Mouse (Mus musculus) kidney, embryonic 15.5 days (tissue): ENCODE results near the gene Phf1. TPM values are rescaled to one million over a fixed set of nuclear protein-coding genes. Genes with fewer than 3 reads are reported as not detected.

ENCODE experiments used
- ATAC-seq: fragments of 200-750 bp; cut with Nextera tagmentation; replicated peaks from 2 replicates; pipeline ENCODE4 v1.8.0; 2017; ENCODE audit warnings: moderate TSS enrichment; ENCODE audit not compliant: low FRiP score
- H3K27ac ChIP-seq: fragments of 300-500 bp; sonication (generic); 2 replicates; pipeline ENCODE4 v1.5.1; 2015; ENCODE audit warnings: mild to moderate bottlenecking, inconsistent platforms
- H3K27me3 ChIP-seq: fragments of 300-500 bp; sonication (generic); 2 replicates; pipeline ENCODE4 v1.6.1; 2015; ENCODE audit warnings: inconsistent platforms
- H3K36me3 ChIP-seq: fragments of 300-500 bp; sonication (generic); 2 replicates; pipeline ENCODE4 v1.6.1; 2015; ENCODE audit warnings: inconsistent platforms
- H3K4me1 ChIP-seq: fragments of 300-500 bp; sonication (generic); 2 replicates; pipeline ENCODE4 v1.6.1; 2015; ENCODE audit warnings: inconsistent platforms
- H3K4me2 ChIP-seq: fragments of 300-500 bp; sonication (generic); 2 replicates; pipeline ENCODE4 v1.6.1; 2015; ENCODE audit warnings: moderate library complexity, mild to moderate bottlenecking, inconsistent platforms
- H3K4me3 ChIP-seq: fragments of 300-500 bp; sonication (generic); replicated peaks from 2 replicates; pipeline ENCODE4 v1.5.1; 2015; ENCODE audit warnings: mild to moderate bottlenecking, inconsistent platforms
- H3K9ac ChIP-seq: fragments of 300-500 bp; sonication (generic); 2 replicates; pipeline ENCODE4 v1.6.1; 2015; ENCODE audit warnings: mild to moderate bottlenecking, inconsistent platforms
- H3K9me3 ChIP-seq: fragments of 300-500 bp; sonication (generic); replicated peaks from 2 replicates; pipeline ENCODE4 v1.6.1; 2016; ENCODE audit warnings: inconsistent platforms
- WGBS: fragments of 180-500 bp; shearing (Covaris S2); methylation state at CpG from one replicate; pipeline ENCODE4 v1.1.7; 2015; ENCODE audit warnings: mixed read lengths; 5-methylcytosine and 5-hydroxymethylcytosine counted together
- polyA plus RNA-seq: library from polyadenylated mRNA; unstranded; fragments of >200 nt; fragmentation: Nextera tagmentation; extraction: Ambion mirVana; gene quantifications from 2 replicates; pipeline ENCODE4 v1.2.1, GENCODE M21; 2015

Gene Phf1
- polyA plus RNA-seq, 1 experiment from 2014 or later = 8.7 TPM

GRCm38 (mm10) chr17:26936453-26936852 lies 3.6 kb downstream of the Phf1 start:
- no peak overlapping the region for H3K9ac ChIP-seq
- 84% methylated on average over 12 of the region's 12 CpGs for WGBS
- no peak overlapping the region for H3K4me3 ChIP-seq
- H3K4me2 ChIP-seq = no peak overlapping the region
- no peak for ATAC-seq
- H3K27ac ChIP-seq = no peak overlapping the region
- H3K27me3 ChIP-seq = no peaks in the 10 kb centered on the region
- no peaks in the 10 kb centered on the region for H3K9me3 ChIP-seq
- peaks cover 34% of the 10 kb centered on the region for H3K36me3 ChIP-seq
- H3K4me1 ChIP-seq = peaks cover 60% of the 10 kb centered on the region

- Histone ChIP-seq H3K4me3 (peak overlapping the region; percentile 71; the same call in 1 of the 2 replicates), H3K4me1 (peaks cover 66% of the 10 kb centered on the region), H3K27me3 (no peaks in the 10 kb centered on the region), H3K36me3 (peaks cover 34% of the 10 kb centered on the region), H3K9ac (no peak overlapping the region), H3K27ac (no peak overlapping the region), H3K9me3 (no peaks in the 10 kb centered on the region), H3K4me2 (peak overlapping the region; percentile 98)
- 81% methylated on average over 15 of the region's 15 CpGs for WGBS
- no peak for ATAC-seq
These were observed 4.3 kb downstream of the Phf1 start for GRCm38 (mm10) chr17:26936921-26937695.

- peaks cover 65% of the 10 kb centered on the region for H3K4me1 ChIP-seq
- 52% methylated on average over 16 of the region's 16 CpGs for WGBS
- peaks cover 34% of the 10 kb centered on the region for H3K36me3 ChIP-seq
- H3K9ac ChIP-seq = peak overlapping the region; percentile 80
- H3K4me2 ChIP-seq = peak overlapping the region; percentile 98
- H3K27me3 ChIP-seq = no peaks in the 10 kb centered on the region
- H3K9me3 ChIP-seq = no peaks in the 10 kb centered on the region
- ATAC-seq = no peak
- peak overlapping the region; percentile 95 for H3K27ac ChIP-seq
- peak overlapping the region; percentile 71 for H3K4me3 ChIP-seq
These were observed 5.2 kb downstream of the Phf1 start for GRCm38 (mm10) chr17:26937883-26938695.

- H3K4me3 ChIP-seq = peak overlapping the region; percentile 71
- H3K36me3 ChIP-seq = peaks cover 34% of the 10 kb centered on the region
- under 1% methylated on average over 22 of the region's 22 CpGs for WGBS
- H3K4me2 ChIP-seq = peak overlapping the region; percentile 98
- H3K27ac ChIP-seq = peak overlapping the region; percentile 95
- no peaks in the 10 kb centered on the region for H3K9me3 ChIP-seq
- no peaks in the 10 kb centered on the region for H3K27me3 ChIP-seq
- peaks cover 59% of the 10 kb centered on the region for H3K4me1 ChIP-seq
- ATAC-seq = no peak
- H3K9ac ChIP-seq = peak overlapping the region; percentile 80
These were observed 5.9 kb downstream of the Phf1 start for GRCm38 (mm10) chr17:26938731-26939130.

GRCm38 (mm10) chr17:26939178-26939972 lies 6.5 kb downstream of the Phf1 start, which contains the start of gene Cuta:
Gene Cuta (minus strand): TSS chr17:26939569.
- H3K4me2 ChIP-seq = peak within 1 kb of the TSS; percentile 98
- peaks cover 32% of the 10 kb centered on the region for H3K36me3 ChIP-seq
- H3K9me3 ChIP-seq = no peaks in the 10 kb centered on the region
- peak within 1 kb of the TSS; percentile 96 for H3K27ac ChIP-seq
- under 1% methylated on average over 70 of the region's 70 CpGs for WGBS
- ATAC-seq = peak; percentile 94
- no peaks in the 10 kb centered on the region for H3K27me3 ChIP-seq
- peak within 1 kb of the TSS; percentile 80 for H3K9ac ChIP-seq
- peaks cover 52% of the 10 kb centered on the region for H3K4me1 ChIP-seq
- H3K4me3 ChIP-seq = peak within 1 kb of the TSS; percentile 71

GRCm38 (mm10) chr17:26939973-26940300 lies 7.1 kb downstream of the Phf1 start:
- Histone ChIP-seq H3K4me2 (peak overlapping the region; percentile 98), H3K9me3 (no peaks in the 10 kb centered on the region), H3K9ac (peak overlapping the region; percentile 55), H3K27me3 (no peaks in the 10 kb centered on the region), H3K27ac (peak overlapping the region; percentile 96), H3K4me1 (peaks cover 50% of the 10 kb centered on the region), H3K4me3 (peak overlapping the region; percentile 71), H3K36me3 (peaks cover 26% of the 10 kb centered on the region)
- peak; percentile 2; the same call in 1 of the 2 replicates for ATAC-seq
- 4% methylated on average over 3 of the region's 3 CpGs for WGBS

GRCm38 (mm10) chr17:26941031-26941789 lies 8.4 kb downstream of the Phf1 start, which contains the start of gene Syngap1:
Gene Syngap1 (plus strand): TSS chr17:26941253.
- under 1% methylated on average over 21 of the region's 24 CpGs for WGBS
- no peaks in the 10 kb centered on the region for H3K9me3 ChIP-seq
- H3K4me1 ChIP-seq = peaks cover 60% of the 10 kb centered on the region
- peak within 1 kb of the TSS; percentile 98 for H3K4me2 ChIP-seq
- H3K9ac ChIP-seq = peak within 1 kb of the TSS; percentile 55
- ATAC-seq = no peak
- H3K27ac ChIP-seq = peak within 1 kb of the TSS; percentile 96
- H3K4me3 ChIP-seq = peak within 1 kb of the TSS; percentile 71
- H3K36me3 ChIP-seq = peaks cover 14% of the 10 kb centered on the region
- no peaks in the 10 kb centered on the region for H3K27me3 ChIP-seq

GRCm38 (mm10) chr17:26941841-26942570 lies 9.2 kb downstream of the Phf1 start:
- Histone ChIP-seq H3K4me1 (peaks cover 63% of the 10 kb centered on the region), H3K4me2 (peak overlapping the region; percentile 69), H3K27ac (peak overlapping the region; percentile 96)

GRCm38 (mm10) chr17:26945824-26946495 lies 13.1 kb downstream of the Phf1 start:
- Histone ChIP-seq H3K27me3 (no peaks in the 10 kb centered on the region), H3K27ac (peak overlapping the region; percentile 74), H3K9me3 (no peaks in the 10 kb centered on the region), H3K4me3 (peak overlapping the region; percentile 42), H3K4me2 (peak overlapping the region; percentile 65), H3K36me3 (no peaks in the 10 kb centered on the region), H3K9ac (peak overlapping the region; percentile 51), H3K4me1 (peaks cover 69% of the 10 kb centered on the region)
- ATAC-seq = no peak
- 24% methylated on average over 13 of the region's 13 CpGs for WGBS

More at GRCm38 (mm10) chr17:26941841-26942570, 9.2 kb downstream of the Phf1 start:
- no peaks in the 10 kb centered on the region for H3K27me3 ChIP-seq
- H3K9ac ChIP-seq = peak overlapping the region; percentile 50
- 20% methylated on average over 4 of the region's 4 CpGs for WGBS
- no peak for ATAC-seq
- no peaks in the 10 kb centered on the region for H3K9me3 ChIP-seq
- peaks cover 6% of the 10 kb centered on the region for H3K36me3 ChIP-seq
- peak overlapping the region; percentile 49 for H3K4me3 ChIP-seq

GRCm38 (mm10) chr17:26946567-26946966 lies 13.7 kb downstream of the Phf1 start:
- peak overlapping the region; percentile 74 for H3K27ac ChIP-seq
- no peaks in the 10 kb centered on the region for H3K27me3 ChIP-seq
- H3K4me3 ChIP-seq = peak overlapping the region; percentile 42
- H3K9me3 ChIP-seq = no peaks in the 10 kb centered on the region
- H3K9ac ChIP-seq = peak overlapping the region; percentile 51
- H3K4me1 ChIP-seq = peaks cover 71% of the 10 kb centered on the region
- H3K36me3 ChIP-seq = no peaks in the 10 kb centered on the region
- under 1% methylated on average over 37 of the region's 37 CpGs for WGBS
- peak overlapping the region; percentile 65 for H3K4me2 ChIP-seq
- ATAC-seq = peak; percentile 37
